9 mouse cellular contexts compared by ENCODE assay signal in the genomic region with DNA sequence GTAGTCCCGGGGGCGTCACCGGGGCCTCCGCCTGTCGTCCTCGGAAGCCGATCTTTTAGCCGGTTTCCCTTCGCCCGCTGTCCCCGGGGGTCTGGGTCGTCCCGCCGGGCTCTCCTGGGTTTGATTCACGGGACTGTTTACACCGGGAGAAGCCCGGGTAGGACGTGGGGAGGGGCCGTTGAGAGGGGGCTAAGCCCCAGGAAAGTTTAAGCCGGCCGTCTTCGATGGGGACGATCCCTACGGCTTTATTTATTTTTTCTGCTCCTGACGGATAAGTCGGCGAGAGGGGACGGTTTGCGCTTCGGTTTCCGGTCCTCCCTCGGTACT. TPM values are rescaled to one million over a fixed set of nuclear protein-coding genes. Genes with fewer than 3 reads are reported as not detected.
DNase-seq lines count a peak whose midpoint lies in the region; ATAC-seq and TF ChIP-seq lines count a peak whose summit lies in the region.
"Had no signal": no experiment of that assay in that cellular context is flagged by ENCODE, and none has a peak within 500 bp of the region (broad histone marks: within the 10 kb centered on the region; RNA-seq: fewer than 3 reads in every experiment).

No protein-coding gene starts in this region.

- no peaks in the 10 kb centered on the region for H3K9me3 ChIP-seq in heart, postnatal 0 days (replicated peaks; ENCODE audit: control insufficient read depth, low read length)
- H3K9me3 ChIP-seq in MEL (replicated peaks; ENCODE audit: insufficient read depth, low read length): no peaks in the 10 kb centered on the region
- H3K9me3 ChIP-seq in hindbrain, embryonic 10.5 days: no peaks in the 10 kb centered on the region
- H3K9me3 ChIP-seq in midbrain, embryonic 10.5 days (replicated peaks): no peaks in the 10 kb centered on the region

- no peak for TF ChIP-seq CTCF in heart, postnatal 0 days (IDR thresholded peaks at IDR 0.05; ENCODE audit: low read depth)
- no peak for TF ChIP-seq CTCF in MEL (IDR thresholded peaks at IDR 0.05 in 2 of 3, conservative IDR thresholded peaks at IDR 0.05 in 1 of 3; ENCODE audit: control insufficient read depth in 1 of 3, insufficient read depth in 1 of 3, low read depth in 2 of 3, low read length in 3 of 3, poor library complexity in 1 of 3, severe bottlenecking in 1 of 3)

- DNase-seq in heart, postnatal 0 days (ENCODE audit: low spot score): no peak
- no peak for DNase-seq in heart, postnatal 25 days (ENCODE audit: low spot score)
- DNase-seq in MEL (ENCODE audit: low read depth, low spot score): no peak
- DNase-seq in hindbrain, embryonic 10.5 days (ENCODE audit: low spot score): no peak
- DNase-seq in midbrain, embryonic 10.5 days (ENCODE audit: low spot score): no peak
- DNase-seq in adrenal gland, adult 8-10 months: no peak
- DNase-seq in right cerebral cortex, adult 2 months (ENCODE audit: low spot score in 2 of 2): no peak

- peak overlapping the region; percentile 97 for H3K27ac ChIP-seq in heart, postnatal 0 days (ENCODE audit: low read depth)
- H3K27ac ChIP-seq in MEL (ENCODE audit: control insufficient read depth, low read depth, low read length): peak overlapping the region; percentile 75
- H3K27ac ChIP-seq in hindbrain, embryonic 10.5 days: peak overlapping the region; percentile 98
- peak overlapping the region; percentile 97 for H3K27ac ChIP-seq in midbrain, embryonic 10.5 days (replicated peaks)

- TF ChIP-seq EP300 in heart, postnatal 0 days (IDR thresholded peaks at IDR 0.05; ENCODE audit: low read depth): no peak
- no peak for TF ChIP-seq EP300 in MEL (IDR thresholded peaks at IDR 0.05; ENCODE audit: low read depth in 1 of 2, low read length in 2 of 2)

- no peaks in the 10 kb centered on the region; the same call in 1 of the 2 replicates for H3K36me3 ChIP-seq in heart, postnatal 0 days (replicated peaks; ENCODE audit: control insufficient read depth, insufficient read depth, low read length)
- H3K36me3 ChIP-seq in MEL (ENCODE audit: control insufficient read depth in 1 of 2, insufficient read depth in 2 of 2, low read length in 2 of 2): peaks cover 0 to 18% of the 10 kb centered on the region in 2 experiments; a peak in 2 of 4 replicates
- H3K36me3 ChIP-seq in hindbrain, embryonic 10.5 days: peaks cover 41% of the 10 kb centered on the region
- peaks cover 36% of the 10 kb centered on the region for H3K36me3 ChIP-seq in midbrain, embryonic 10.5 days

- under 1% methylated on average over 32 of the region's 32 CpGs for WGBS in heart, postnatal 0 days
- WGBS in hindbrain, embryonic 10.5 days: under 1% methylated on average over 32 of the region's 32 CpGs
- under 1% methylated on average over 32 of the region's 32 CpGs for whole genome bisulfite sequencing in midbrain, embryonic 10.5 days

- H3K79me2 ChIP-seq in MEL (ENCODE audit: control insufficient read depth, insufficient read depth, low read length, poor library complexity): peaks cover 28% of the 10 kb centered on the region

- H3K4me1 ChIP-seq in heart, postnatal 0 days (ENCODE audit: control insufficient read depth, insufficient read depth): peaks cover 32% of the 10 kb centered on the region
- peaks cover 0 to 14% of the 10 kb centered on the region in 2 experiments; a peak in 3 of 4 replicates for H3K4me1 ChIP-seq in MEL (ENCODE audit: control insufficient read depth in 1 of 2, insufficient read depth in 2 of 2, low read length in 2 of 2)
- H3K4me1 ChIP-seq in hindbrain, embryonic 10.5 days (replicated peaks): peaks cover 34% of the 10 kb centered on the region
- H3K4me1 ChIP-seq in midbrain, embryonic 10.5 days: peaks cover 37% of the 10 kb centered on the region

- intact Hi-C loops in heart, postnatal 25 days (cut with DNase I): loop anchor here (5.0 to 10.0 kb wide), 2 partner anchors 71 to 474 kb away; a partner anchor contains a TSS

- peak overlapping the region; percentile 95 for H3K4me2 ChIP-seq in heart, postnatal 0 days (ENCODE audit: low read depth, low read length)

- H3K4me3 ChIP-seq in heart, postnatal 0 days (ENCODE audit: low read depth, low read length): peak overlapping the region; percentile 90
- peak overlapping the region; percentile 72 to 96 for H3K4me3 ChIP-seq in MEL (ENCODE audit: control insufficient read depth in 1 of 2, insufficient read depth in 1 of 2, low read depth in 2 of 2, low read length in 2 of 2)
- H3K4me3 ChIP-seq in hindbrain, embryonic 10.5 days: peak overlapping the region; percentile 96
- peak overlapping the region; percentile 93 for H3K4me3 ChIP-seq in midbrain, embryonic 10.5 days

- TF ChIP-seq POLR2A in MEL (IDR thresholded peaks at IDR 0.05; ENCODE audit: control insufficient read depth in 1 of 2, insufficient read depth in 1 of 2, low read depth in 1 of 2, low read length in 2 of 2, poor library complexity in 1 of 2): no peak

- H3K27me3 ChIP-seq in heart, postnatal 0 days (ENCODE audit: control insufficient read depth, insufficient read depth, low read length): no peaks in the 10 kb centered on the region
- no peaks in the 10 kb centered on the region for H3K27me3 ChIP-seq in MEL (ENCODE audit: control insufficient read depth in 1 of 2, insufficient read depth in 2 of 2, low read length in 2 of 2)
- no peaks in the 10 kb centered on the region for H3K27me3 ChIP-seq in hindbrain, embryonic 10.5 days (ENCODE audit: insufficient read depth, poor library complexity, severe bottlenecking)
- no peaks in the 10 kb centered on the region for H3K27me3 ChIP-seq in midbrain, embryonic 10.5 days (ENCODE audit: low read depth, poor library complexity, severe bottlenecking)
- H3K27me3 ChIP-seq: Patski had no signal

- peak overlapping the region; percentile 87 for H3K9ac ChIP-seq in heart, postnatal 0 days (replicated peaks; ENCODE audit: low read depth, low read length)
- peak overlapping the region; percentile 91 for H3K9ac ChIP-seq in MEL (ENCODE audit: control insufficient read depth, low read depth, low read length, poor library complexity, severe bottlenecking)

- TF ChIP-seq RAD21 in MEL (IDR thresholded peaks at IDR 0.05; ENCODE audit: low read depth, low read length): no peak

- ATAC-seq in heart, postnatal 0 days (ENCODE audit: insufficient read depth, low read depth): peak; percentile 13
- ATAC-seq in activated CD4-positive, CD25-positive, alpha-beta regulatory T cell, adult 4 months: no peak

TF ChIP-seq in MEL, 35 proteins besides CTCF, POLR2A, EP300 and RAD21:
- TF ChIP-seq CHD1 (IDR thresholded peaks at IDR 0.05; ENCODE audit: low read depth, low read length): peak; percentile 57; the same call in 1 of the 2 replicates
- no peak for TF ChIP-seq UBTF (IDR thresholded peaks at IDR 0.05; ENCODE audit: borderline replicate concordance, insufficient read depth, low read depth, low read length)
- TF ChIP-seq POLR2AphosphoS2 (IDR thresholded peaks at IDR 0.05; ENCODE audit: low read length): 0 out of 2 replicates have a peak, but pooled peaks have one; percentile 11
- TF ChIP-seq RCOR1 (IDR thresholded peaks at IDR 0.05; ENCODE audit: low read depth, low read length): no peak
- TF ChIP-seq MAX (IDR thresholded peaks at IDR 0.05; ENCODE audit: low read length): peak; percentile 38
- 0 out of 2 replicates have a peak, but pooled peaks have one; percentile 24 for TF ChIP-seq NELFE (IDR thresholded peaks at IDR 0.05; ENCODE audit: low read depth, low read length)

RNA-seq across cellular contexts. Expression of a gene that starts 0.6 kb away (rescaled TPM):
- total RNA-seq in heart, postnatal 0 days (2014; rRNA removed; ENCODE audit: low replicate concordance): 11.0 and 11.1 TPM in 2 replicates
- polyA plus RNA-seq in heart, postnatal 0 days (2015; fragmentation: Nextera tagmentation; extraction: Ambion mirVana): 4.5 and 4.7 TPM in 2 replicates
- 10 to 100 TPM; 11.9 to 19.5 TPM for total RNA-seq in heart, postnatal 25 days (2021)
- 7.6 and 8.7 TPM in 2 replicates for total RNA-seq in MEL (2012; rRNA removed)
- polyA plus RNA-seq in MEL (2012; ENCODE audit: insufficient read depth in 1 of 2, insufficient read length in 2 of 2, low read depth in 1 of 2, low replicate concordance in 2 of 2, missing spikeins in 1 of 2): 10 to 100 TPM; 26.6 to 28.6 TPM
- 9.3 and 12.4 TPM in 2 replicates for polyA plus RNA-seq in hindbrain, embryonic 10.5 days (2016; fragmentation: Nextera tagmentation; extraction: Ambion mirVana)
- polyA plus RNA-seq in midbrain, embryonic 10.5 days (2016; fragmentation: Nextera tagmentation; extraction: Ambion mirVana): 11.8 and 12.0 TPM in 2 replicates
- 1 to 10 TPM; 1.1 to 1.3 TPM for polyA plus RNA-seq in activated CD4-positive, CD25-positive, alpha-beta regulatory T cell, adult 4 months (2017; shearing (Covaris generic))
- total RNA-seq in adrenal gland, adult 8-10 months (2022): 10 to 100 TPM; 28.2 to 47.3 (median 38.9) TPM
